Comparison of ENCODE assay signal across 9 mouse cellular contexts in the genomic region with DNA sequence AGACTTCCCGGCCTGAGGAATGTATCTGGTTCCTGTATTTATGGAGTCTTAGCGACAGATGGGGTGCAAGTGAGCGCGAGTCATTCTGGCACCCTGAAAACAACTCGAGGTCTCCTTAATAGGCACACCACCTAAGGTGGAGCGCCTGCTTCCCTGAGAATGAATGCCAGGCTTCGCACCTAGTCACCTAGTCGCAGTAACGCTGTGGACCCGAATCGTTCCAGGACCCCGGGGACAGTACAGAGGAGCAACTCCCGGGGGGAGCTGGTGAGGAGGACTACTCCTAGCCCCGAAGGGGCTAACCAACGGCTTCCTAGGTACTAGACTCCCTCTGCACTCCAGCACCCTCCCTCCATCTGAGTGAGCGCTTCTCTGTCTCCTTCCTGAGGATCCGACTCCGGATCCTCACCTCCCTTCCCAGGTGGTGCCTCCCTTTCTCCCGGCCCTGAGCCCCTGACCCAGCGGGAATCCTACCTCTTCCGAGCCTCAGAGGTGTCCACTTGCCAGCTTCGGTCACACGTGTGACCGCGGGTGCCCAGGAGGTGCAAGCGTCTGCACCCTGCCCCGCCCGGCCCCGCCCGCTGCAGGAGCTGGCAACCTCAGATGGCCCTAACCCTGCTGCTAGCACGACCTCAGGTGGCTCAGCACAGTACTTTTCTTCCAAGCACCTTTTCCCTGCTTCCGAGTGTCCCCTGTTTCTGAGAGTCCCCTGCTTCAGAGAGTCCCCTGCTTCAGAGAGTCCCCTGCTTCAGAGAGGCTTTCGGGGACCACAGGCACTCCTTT. TPM values are rescaled to one million over a fixed set of nuclear protein-coding genes. Genes with fewer than 3 reads are reported as not detected.
A peak's percentile ranks its signal among the peaks of the same experiment; 100 is the strongest.
DNase-seq lines count a peak whose midpoint lies in the region; ATAC-seq and TF ChIP-seq lines count a peak whose summit lies in the region.
"Had no signal": no experiment of that assay in that cellular context is flagged by ENCODE, and none has a peak within 500 bp of the region (broad histone marks: within the 10 kb centered on the region; RNA-seq: fewer than 3 reads in every experiment).

A gene (minus strand): TSS at position 771 of the 783 bp plus-strand sequence.

- H3K9ac ChIP-seq in forebrain, embryonic 16.5 days (replicated peaks; ENCODE audit: low read depth, low read length) = peak within 1 kb of the TSS; percentile 29; the same call in 1 of the 2 replicates
- peak within 1 kb of the TSS; percentile 48 for H3K9ac ChIP-seq in stomach, embryonic 16.5 days (ENCODE audit: low read length)

- H3K4me3 ChIP-seq in testis, adult 2 months (ENCODE audit: control insufficient read depth, low read depth, low read length) = peak within 1 kb of the TSS; percentile 89
- no peak within 1 kb of the TSS for H3K4me3 ChIP-seq in forebrain, embryonic 16.5 days (replicated peaks; ENCODE audit: low read length)
- H3K4me3 ChIP-seq in stomach, embryonic 16.5 days (replicated peaks; ENCODE audit: low read length) = peak within 1 kb of the TSS; percentile 30
- no peak within 1 kb of the TSS for H3K4me3 ChIP-seq in gastrocnemius, adult 2 months

- no peak for DNase-seq in testis, postnatal 14 days (ENCODE audit: low spot score)
- peak; percentile 30 to 64 for DNase-seq in kidney, postnatal 36 days
- DNase-seq in thymus, postnatal 36 days = no peak
- no peak for DNase-seq in gastrocnemius, postnatal 4 days (ENCODE audit: low spot score in 2 of 2)
- no peak for DNase-seq in gastrocnemius, adult 2 months

- peaks cover 9% of the 10 kb centered on the region for H3K4me1 ChIP-seq in testis, adult 2 months (ENCODE audit: control insufficient read depth, insufficient read depth, low read length)
- peaks cover 10% of the 10 kb centered on the region for H3K4me1 ChIP-seq in forebrain, embryonic 16.5 days (replicated peaks; ENCODE audit: control insufficient read depth, insufficient read depth, low read length)
- H3K4me1 ChIP-seq in stomach, embryonic 16.5 days (ENCODE audit: control insufficient read depth, insufficient read depth, low read length) = no peaks in the 10 kb centered on the region

- no peak for ATAC-seq in forebrain, embryonic 16.5 days
- peak; percentile 80; the same call in 1 of the 2 replicates for ATAC-seq in stomach, embryonic 16.5 days (ENCODE audit: insufficient read depth, low FRiP score)

- WGBS in forebrain, embryonic 16.5 days = 10% methylated on average over 31 of the region's 33 CpGs
- 6% methylated on average over 33 of the region's 33 CpGs for WGBS in stomach, embryonic 16.5 days

- peak within 1 kb of the TSS; percentile 89 for H3K27ac ChIP-seq in testis, adult 2 months (ENCODE audit: control insufficient read depth, insufficient read depth, low read depth, low read length)
- no peak within 1 kb of the TSS for H3K27ac ChIP-seq in forebrain, embryonic 16.5 days (ENCODE audit: low read length)
- no peak within 1 kb of the TSS for H3K27ac ChIP-seq in stomach, embryonic 16.5 days (ENCODE audit: low read length)
- no peak within 1 kb of the TSS for H3K27ac ChIP-seq in gastrocnemius, adult 2 months
- H3K27ac ChIP-seq: macrophage had no signal

- no peaks in the 10 kb centered on the region; the same call in 1 of the 2 replicates for H3K36me3 ChIP-seq in testis, adult 2 months (ENCODE audit: control insufficient read depth, insufficient read depth, low read length)
- H3K36me3 ChIP-seq in forebrain, embryonic 16.5 days (ENCODE audit: control insufficient read depth, insufficient read depth) = no peaks in the 10 kb centered on the region
- H3K36me3 ChIP-seq in stomach, embryonic 16.5 days (ENCODE audit: control insufficient read depth, insufficient read depth, low read length) = no peaks in the 10 kb centered on the region

- no peaks in the 10 kb centered on the region for H3K27me3 ChIP-seq in testis, adult 2 months (ENCODE audit: control insufficient read depth, insufficient read depth, low read length)
- peaks cover 11% of the 10 kb centered on the region for H3K27me3 ChIP-seq in forebrain, embryonic 16.5 days (replicated peaks; ENCODE audit: control insufficient read depth, insufficient read depth, low read length)
- peaks cover 18% of the 10 kb centered on the region; the same call in 1 of the 2 replicates for H3K27me3 ChIP-seq in stomach, embryonic 16.5 days (ENCODE audit: control insufficient read depth, insufficient read depth, low read length)

- peak within 1 kb of the TSS; percentile 30 for H3K4me2 ChIP-seq in forebrain, embryonic 16.5 days (ENCODE audit: low read length)
- peak within 1 kb of the TSS; percentile 50 for H3K4me2 ChIP-seq in stomach, embryonic 16.5 days (ENCODE audit: low read depth, low read length)

- no peak for TF ChIP-seq CTCF in testis, adult 2 months (IDR thresholded peaks at IDR 0.05; ENCODE audit: control insufficient read depth, insufficient read depth, insufficient replicate concordance, low read depth, low read length)
- no peak for TF ChIP-seq CTCF in gastrocnemius, adult 2 months (IDR thresholded peaks at IDR 0.05)

- peak; percentile 20; the same call in 1 of the 2 replicates for TF ChIP-seq POLR2A in testis, adult 2 months (IDR thresholded peaks at IDR 0.05; ENCODE audit: control insufficient read depth, low read depth, low read length)

- intact Hi-C loops in gastrocnemius, adult 2 months (cut with DNase I) = no loop called here

- no peaks in the 10 kb centered on the region for H3K9me3 ChIP-seq in forebrain, embryonic 16.5 days (ENCODE audit: control insufficient read depth, low read length)
- H3K9me3 ChIP-seq in stomach, embryonic 16.5 days (replicated peaks; ENCODE audit: control insufficient read depth, low read length) = no peaks in the 10 kb centered on the region

RNA-seq across cellular contexts. Expression of the gene that starts here (rescaled TPM):
- polyA plus RNA-seq in testis, adult 2 months (2012; rRNA removed) = 11.7 and 12.1 TPM in 2 replicates
- 0.10 and 0.23 TPM in 2 replicates for polyA plus RNA-seq in forebrain, embryonic 16.5 days (2015; fragmentation: Nextera tagmentation; extraction: Ambion mirVana)
- polyA plus RNA-seq in stomach, embryonic 16.5 days (2015; fragmentation: Nextera tagmentation; extraction: Ambion mirVana) = 31.9 and 40.1 TPM in 2 replicates
- under 1 TPM; 0.29 to 0.80 TPM for total RNA-seq in gastrocnemius, postnatal 4 days (2021)
- total RNA-seq in gastrocnemius, adult 2 months (2021) = under 1 TPM in 1 of 2 experiments, not detected in 1; 0.45 TPM
- polyA plus RNA-seq: macrophage had no signal

Comparison
In these comparisons a context has a peak if more than half of its experiments do, and no peak if none do; other contexts are left out.
1. RNA of the gene that starts here (polyA plus RNA-seq): 31.9 to 40.1 TPM in stomach, embryonic 16.5 days and 11.7 to 12.1 TPM in testis, adult 2 months; 0.10 to 0.23 TPM in forebrain, embryonic 16.5 days; every median in the first group is over 10 times any median in the second.
2. H3K4me3 ChIP-seq: peak in testis, adult 2 months (single experiment) and stomach, embryonic 16.5 days (single experiment); none in forebrain, embryonic 16.5 days (single experiment) and gastrocnemius, adult 2 months (single experiment).
3. DNase-seq: peak in kidney, postnatal 36 days (2 of 2); none in testis, postnatal 14 days (single experiment), thymus, postnatal 36 days (0 of 2), gastrocnemius, postnatal 4 days (0 of 2) and gastrocnemius, adult 2 months (single experiment).